Mouse (Mus musculus) cerebellum, postnatal 10 days (tissue): ENCODE measurements around the gene Ywhah.

ENCODE experiments used
- DNase-seq, 2 experiments: peaks; one replicate each; pipeline ENCODE4 v3.0.0; 2021; ENCODE audit warnings: mixed read lengths in 2 of 2

Ywhah gene

GRCm38 (mm10) chr5:33018561-33019425, at the start of gene Ywhah:
Gene Ywhah, plus strand, starts transcription at chr5:33018816.
- peak; percentile 99 for DNase-seq

GRCm38 (mm10) chr5:32976541-32976940, 42.1 kb upstream of the Ywhah start:
- no peak for DNase-seq

GRCm38 (mm10) chr5:32977179-32977578, 41.4 kb upstream of the Ywhah start:
- no peak for DNase-seq

- no peak for DNase-seq
Measured at GRCm38 (mm10) chr5:32985379-32985778, 33.2 kb upstream of the Ywhah start.

- no peak for DNase-seq
Measured at GRCm38 (mm10) chr5:32987873-32988272, 30.7 kb upstream of the Ywhah start.

GRCm38 (mm10) chr5:32989959-32990640, 28.5 kb upstream of the Ywhah start:
- no peak for DNase-seq

- DNase-seq, result peak; percentile 83 to 86
Measured at GRCm38 (mm10) chr5:32991152-32991551, 27.5 kb upstream of the Ywhah start.

GRCm38 (mm10) chr5:32994471-32994870, 24.1 kb upstream of the Ywhah start:
- peak in 1 of 2 experiments; percentile 28 for DNase-seq

- DNase-seq, result peak; percentile 54 to 60
Measured at GRCm38 (mm10) chr5:32995756-32996155, 22.9 kb upstream of the Ywhah start.

GRCm38 (mm10) chr5:32996560-32996959, 22.1 kb upstream of the Ywhah start:
- DNase-seq, result no peak

- no peak for DNase-seq
Measured at GRCm38 (mm10) chr5:32997686-32998085, 20.9 kb upstream of the Ywhah start.

- no peak for DNase-seq
Measured at GRCm38 (mm10) chr5:32998783-32999182, 19.8 kb upstream of the Ywhah start.

- DNase-seq, result no peak
Measured at GRCm38 (mm10) chr5:33001111-33001510, 17.5 kb upstream of the Ywhah start.

- no peak for DNase-seq
Measured at GRCm38 (mm10) chr5:33002781-33003180, 15.8 kb upstream of the Ywhah start.

GRCm38 (mm10) chr5:33003500-33003899, 15.1 kb upstream of the Ywhah start:
- no peak for DNase-seq

GRCm38 (mm10) chr5:33004110-33004509, 14.5 kb upstream of the Ywhah start:
- no peak for DNase-seq

- no peak for DNase-seq
Measured at GRCm38 (mm10) chr5:33005442-33006145, 13.0 kb upstream of the Ywhah start.

- DNase-seq, result peak; percentile 45 to 57
Measured at GRCm38 (mm10) chr5:33006670-33007069, 11.9 kb upstream of the Ywhah start.

GRCm38 (mm10) chr5:33007371-33007770, 11.2 kb upstream of the Ywhah start:
- no peak for DNase-seq

GRCm38 (mm10) chr5:33009301-33009700, 9.3 kb upstream of the Ywhah start:
- no peak for DNase-seq

- DNase-seq, result peak in 1 of 2 experiments; percentile 47
Measured at GRCm38 (mm10) chr5:33009818-33010812, 8.5 kb upstream of the Ywhah start.
